Mouse (Mus musculus) liver, adult 2 months (tissue): ENCODE measurements at regions not wholly inside any gene's neighbourhood (a gene's known extent, or its start where the extent isn't known, plus 50 kb on each side); places are given as distances from the start of the nearest gene placed in this dataset.

ENCODE experiments used
- CTCF ChIP-seq: fragments of 200-500 bp; IDR thresholded peaks from 2 replicates; pipeline ENCODE4 v1.5.1; 2011; ENCODE audit warnings: low read depth, low read length, control low read depth
- POLR2A ChIP-seq: fragments of 200-500 bp; IDR thresholded peaks from 2 replicates; pipeline ENCODE4 v1.6.1; 2011; ENCODE audit warnings: low read length, control low read depth; ENCODE audit not compliant: insufficient read depth; ENCODE audit errors: extremely low read depth

GRCm38 (mm10) chr11:19747097-19747972 lies 176.8 kb upstream of the Spred2 start:
- TF ChIP-seq CTCF (no peak), POLR2A (no peak)
